Mouse (Mus musculus) heart, postnatal 10 days (tissue): ENCODE data around the gene Angel1. TPM values are rescaled to one million over a fixed set of nuclear protein-coding genes. Genes with fewer than 3 reads are reported as not detected.
A peak's percentile ranks its signal among the peaks of the same experiment; 100 is the strongest.

ENCODE experiments used
- DNase-seq, 2 experiments: peaks; one replicate each; pipeline ENCODE4 v3.0.0; 2021
- intact Hi-C: fragments of 180-260 bp; cut with DNase I; formaldehyde crosslinking; loops from one replicate; pipeline ENCODE4 v1.15.1; 2025
- total RNA-seq, 2 experiments: library from RNA; stranded (reverse); gene quantifications; 2 replicates each; pipeline ENCODE4 v1.2.3; 2021

Gene Angel1
- total RNA-seq = 1 to 10 TPM; 4.8 to 5.6 TPM

DNA sequence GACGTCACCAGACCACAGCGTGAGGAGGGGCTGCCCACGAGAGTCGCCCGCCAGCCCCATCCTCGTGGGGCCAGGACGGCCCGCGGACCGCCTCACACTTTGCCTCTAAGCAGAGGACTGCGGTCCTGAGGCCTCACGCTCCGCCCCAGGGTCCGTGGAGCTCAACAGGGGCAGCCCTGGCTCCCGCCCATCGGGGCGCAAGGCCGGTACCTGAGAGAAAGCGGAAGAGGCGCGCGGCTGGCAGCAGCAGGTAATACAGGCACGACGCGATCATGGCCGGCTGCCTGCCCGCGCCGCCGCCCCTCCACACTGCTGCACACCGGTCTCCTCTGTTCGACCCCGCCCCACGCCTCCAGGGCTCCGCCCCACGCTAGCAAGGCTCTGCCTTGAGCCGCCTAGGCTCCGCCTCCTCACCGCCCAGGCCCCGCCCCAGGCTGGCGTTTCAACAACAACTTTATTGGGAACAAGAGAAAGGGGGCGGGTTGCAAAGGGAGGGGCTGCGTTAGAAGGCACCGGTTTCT, at the start of gene Angel1:
Angel1 (minus strand) TSS at position 341 of the 521 bp plus-strand sequence.
- intact Hi-C loops = no loop called here
- DNase-seq = peak; percentile 96 to 97

GRCm38 (mm10) chr12:86775561-86776280, 49.5 kb upstream of the Angel1 start:
- intact Hi-C loops = no loop called here
- DNase-seq = peak; percentile 81 to 87

GRCm38 (mm10) chr12:86772551-86772950, 46.3 kb upstream of the Angel1 start:
- intact Hi-C loops = loop anchor here (1.0 to 2.0 kb wide), 3 partner anchors 21 to 152 kb away; no protein-coding TSS in a partner anchor
- no peak for DNase-seq

- peak; percentile 95 to 98 for DNase-seq
- intact Hi-C loops = loop anchor here (1.0 to 2.0 kb wide), 3 partner anchors 21 to 153 kb away; no protein-coding TSS in a partner anchor
Observed at GRCm38 (mm10) chr12:86771823-86772427, 45.7 kb upstream of the Angel1 start.

DNA sequence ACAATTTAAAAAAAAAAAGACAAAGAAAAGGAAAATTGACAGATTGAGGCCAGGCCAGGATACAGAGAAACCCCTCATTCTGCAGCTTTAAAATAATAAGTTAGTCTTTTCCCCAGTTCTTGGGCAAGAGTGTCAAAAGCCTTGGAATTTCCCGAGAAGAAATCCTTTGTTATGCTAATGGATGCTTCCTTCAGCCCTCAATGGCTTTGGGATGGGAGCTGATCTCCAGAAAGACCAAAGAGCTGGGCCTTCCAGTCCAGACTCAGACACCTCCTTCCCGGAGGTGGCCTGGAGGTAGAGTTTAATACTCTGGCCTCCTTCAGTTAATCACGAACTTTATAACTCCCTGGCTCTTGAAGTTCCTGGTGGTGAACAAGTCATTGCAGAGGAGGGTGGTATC, 44.7 kb upstream of the Angel1 start:
- DNase-seq = no peak
- intact Hi-C loops = loop anchor here (1.0 kb wide), 1 partner anchor 203 kb away; no protein-coding TSS in a partner anchor

- peak; percentile 86 for DNase-seq
- intact Hi-C loops = loop anchor here (1.0 kb wide), 1 partner anchor 204 kb away; no protein-coding TSS in a partner anchor
Observed at GRCm38 (mm10) chr12:86770261-86770670, 44.0 kb upstream of the Angel1 start.

DNA sequence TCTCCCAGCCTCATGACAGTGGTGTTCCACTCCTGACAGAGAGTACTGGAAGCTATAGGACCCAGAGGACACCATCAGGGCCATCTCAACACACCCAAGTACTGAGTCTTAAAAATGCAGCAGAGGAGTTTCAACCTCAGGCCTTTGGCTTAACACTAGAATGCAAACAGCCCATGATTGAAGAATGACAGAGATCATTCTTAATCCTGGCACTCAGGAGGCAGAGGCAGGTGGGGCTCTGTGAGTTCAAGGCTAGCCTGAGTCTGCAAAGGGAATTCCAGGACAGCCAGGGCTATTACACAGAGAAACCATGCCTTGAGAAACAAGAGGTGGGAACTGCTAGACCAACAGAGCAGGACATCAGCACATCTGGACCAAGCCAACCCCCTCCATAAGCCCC, 43.6 kb upstream of the Angel1 start:
- DNase-seq = no peak
- intact Hi-C loops = loop anchor here (1.0 to 10.0 kb wide), 3 partner anchors 204 to 565 kb away; no protein-coding TSS in a partner anchor

DNA sequence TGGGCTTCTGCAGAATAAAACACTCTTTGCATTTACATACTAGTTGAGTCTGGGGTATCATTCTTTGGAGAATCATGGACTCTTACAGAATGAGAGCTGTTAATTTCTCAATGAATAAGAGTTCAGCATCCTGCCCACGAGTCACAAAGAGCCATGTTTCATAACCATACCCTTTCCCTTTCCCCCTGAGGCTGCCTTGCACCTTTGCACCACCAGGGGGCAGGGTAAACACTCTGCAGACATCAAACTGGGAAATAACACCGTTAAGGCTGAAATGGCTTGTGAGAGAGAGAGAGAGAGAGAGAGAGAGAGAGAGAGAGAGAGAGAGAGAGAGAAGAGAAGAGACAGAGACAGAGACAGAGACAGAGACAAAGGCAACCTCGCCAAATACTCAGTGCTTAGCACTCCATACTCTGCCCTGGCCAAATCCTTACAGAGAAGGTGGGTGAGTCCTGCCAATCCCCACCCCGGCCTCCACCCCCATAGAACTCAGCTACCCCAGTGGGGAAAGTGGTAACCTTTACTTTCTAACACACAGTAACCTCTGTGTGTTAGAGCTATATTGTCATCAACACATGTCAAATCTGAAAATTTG, 42.8 kb upstream of the Angel1 start:
- intact Hi-C loops = loop anchor here (1.0 to 10.0 kb wide), 4 partner anchors 54 to 566 kb away; no protein-coding TSS in a partner anchor
- peak; percentile 87 to 94 for DNase-seq

DNA sequence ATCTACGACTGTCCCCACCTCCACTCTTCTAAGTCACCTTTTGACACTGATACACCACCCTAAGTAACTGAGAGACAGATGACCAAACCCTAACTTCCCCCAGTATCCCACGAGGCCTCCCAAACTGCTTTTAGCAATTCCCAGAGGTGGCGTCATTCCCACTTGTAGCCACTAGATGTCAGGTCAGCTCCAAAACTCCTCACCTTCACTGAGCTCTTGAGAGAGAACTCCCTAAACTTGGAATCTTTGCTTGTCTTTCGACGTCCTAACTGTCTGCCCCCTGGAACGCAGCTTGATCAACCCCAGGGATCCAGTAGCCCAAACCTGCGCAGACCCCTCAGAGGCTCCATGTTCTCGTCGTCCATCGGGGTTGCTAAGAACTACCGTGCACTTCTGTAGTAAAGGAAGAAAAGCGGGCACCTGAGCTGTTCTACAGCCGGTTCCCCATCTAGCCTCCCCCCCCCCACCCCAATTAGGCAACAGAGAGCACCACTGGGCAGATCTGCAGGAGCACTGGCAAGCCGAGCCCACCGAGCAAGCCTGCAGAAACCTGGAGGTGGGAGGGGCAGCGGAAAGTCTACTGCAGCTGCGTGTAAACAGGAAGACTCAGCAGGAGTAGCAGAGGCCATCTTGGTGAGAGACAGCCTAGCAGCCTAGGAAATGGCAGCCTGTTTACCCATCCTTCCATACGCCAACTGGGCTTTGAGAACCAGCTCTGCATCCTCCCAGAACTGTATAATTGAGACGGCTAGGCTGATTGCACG, 41.8 kb upstream of the Angel1 start:
- intact Hi-C loops = loop anchor here (1.0 to 10.0 kb wide), 4 partner anchors 53 to 567 kb away; no protein-coding TSS in a partner anchor
- peak; percentile 64 to 77 for DNase-seq

GRCm38 (mm10) chr12:86766467-86766866, 40.2 kb upstream of the Angel1 start:
- DNase-seq = no peak
- intact Hi-C loops = loop anchor here (10.0 kb wide), 1 partner anchor 568 kb away; no protein-coding TSS in a partner anchor

- intact Hi-C loops = loop anchor here (10.0 kb wide), 1 partner anchor 571 kb away; no protein-coding TSS in a partner anchor
- no peak for DNase-seq
Observed at GRCm38 (mm10) chr12:86764060-86764459, 37.8 kb upstream of the Angel1 start.

GRCm38 (mm10) chr12:86761036-86761435, 34.8 kb upstream of the Angel1 start:
- intact Hi-C loops = loop anchor here (10.0 kb wide), 1 partner anchor 574 kb away; no protein-coding TSS in a partner anchor

GRCm38 (mm10) chr12:86734319-86734810, 8.1 kb upstream of the Angel1 start, which contains the start of gene Lrrc74a:
Gene Lrrc74a (plus strand): TSS chr12:86734369.
- intact Hi-C loops = no loop called here
- DNase-seq = peak in 1 of 2 experiments; percentile 14

More at GRCm38 (mm10) chr12:86761036-86761435, 34.8 kb upstream of the Angel1 start:
- DNase-seq = no peak

- intact Hi-C loops = no loop called here
- DNase-seq = no peak
Observed at GRCm38 (mm10) chr12:86725706-86726105, 554 bp downstream of the Angel1 start.

- no peak for DNase-seq
- intact Hi-C loops = loop anchor here (5.0 kb wide), 1 partner anchor 248 kb away; no protein-coding TSS in a partner anchor
Observed at GRCm38 (mm10) chr12:86724300-86724699, 2.0 kb downstream of the Angel1 start.

DNA sequence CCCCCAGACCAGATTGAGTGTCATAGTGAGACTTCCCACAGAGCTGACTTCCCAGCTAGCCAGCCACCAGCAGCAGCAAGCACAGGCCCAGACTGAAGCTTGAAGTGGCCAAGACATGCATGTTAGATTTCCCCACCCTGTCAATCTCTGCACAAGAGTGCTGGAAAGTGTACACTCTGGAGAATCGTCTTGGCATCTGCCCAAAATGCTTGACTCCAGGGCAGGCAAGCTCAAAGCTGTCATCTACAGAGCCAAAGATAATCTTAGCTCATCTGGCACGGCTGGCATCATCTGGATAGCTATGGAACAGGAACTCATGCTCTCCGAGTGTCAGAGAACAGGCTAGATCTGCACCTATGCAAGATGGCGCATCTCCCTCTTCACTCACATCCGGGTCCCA, 4.8 kb downstream of the Angel1 start:
- intact Hi-C loops = loop anchor here (5.0 kb wide), 1 partner anchor 251 kb away; no protein-coding TSS in a partner anchor
- peak in 1 of 2 experiments; percentile 14 for DNase-seq

DNA sequence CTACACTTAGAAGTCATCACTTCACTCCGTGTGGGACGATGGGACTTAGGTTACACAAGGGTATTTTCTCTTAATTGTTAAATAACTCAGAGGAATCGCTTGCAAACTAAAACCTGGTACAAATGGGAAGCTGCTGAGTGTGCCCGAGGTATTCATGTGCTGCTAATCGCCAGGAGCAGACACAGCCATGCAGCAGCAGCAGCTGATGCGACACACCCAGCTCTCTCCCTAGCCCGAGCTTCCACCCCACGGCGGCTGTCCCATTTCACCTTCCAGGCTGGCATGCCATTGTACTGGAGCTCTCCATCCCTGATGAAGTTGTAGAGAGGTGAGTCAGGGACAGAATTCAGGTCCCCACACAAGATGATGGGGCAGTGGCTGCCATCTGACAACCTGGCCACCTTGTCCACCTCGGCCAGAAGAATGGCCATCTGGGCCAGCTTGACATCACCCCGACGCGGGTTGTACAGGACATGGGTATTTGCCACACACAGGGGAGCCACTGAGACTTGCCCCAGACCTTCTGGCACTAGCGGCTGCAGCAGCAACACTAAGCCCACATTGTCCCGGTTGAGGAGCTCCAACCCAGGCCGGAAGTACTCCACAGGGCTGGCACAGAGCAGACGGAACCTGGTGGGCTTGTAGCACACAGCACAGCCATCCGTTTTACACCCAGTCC, 6.2 kb downstream of the Angel1 start:
- intact Hi-C loops = loop anchor here (5.0 kb wide), 2 partner anchors 252 to 332 kb away; no protein-coding TSS in a partner anchor
- DNase-seq = no peak

- DNase-seq = no peak
- intact Hi-C loops = loop anchor here (5.0 kb wide), 1 partner anchor 335 kb away; no protein-coding TSS in a partner anchor
Observed at GRCm38 (mm10) chr12:86716962-86717361, 9.3 kb downstream of the Angel1 start.

- peak; percentile 74 to 90 for DNase-seq
- intact Hi-C loops = loop anchor here (1.0 to 5.0 kb wide), 2 partner anchors 53 to 337 kb away; no protein-coding TSS in a partner anchor
Observed at GRCm38 (mm10) chr12:86715401-86715800, 10.9 kb downstream of the Angel1 start.
